Mouse (Mus musculus) G1E (cell line): ENCODE measurements around the gene Lrrc1. TPM values are rescaled to one million over a fixed set of nuclear protein-coding genes. Genes with fewer than 3 reads are reported as not detected.

ENCODE experiments used
- ATAC-seq: 2 replicates; pipeline ENCODE4 v1.8.0; 2016; ENCODE audit warnings: mild to moderate bottlenecking; ENCODE audit not compliant: insufficient number of reproducible peaks, poor library complexity, low FRiP score, severe bottlenecking; ENCODE audit errors: extremely low read depth
- DNase-seq: peaks from one replicate; pipeline ENCODE4 v3.0.0; 2012; ENCODE audit warnings: low spot score
- H3K27me3 ChIP-seq: 2 replicates; pipeline ENCODE4 v1.6.1; 2012; ENCODE audit warnings: mild to moderate bottlenecking, low read length, inconsistent platforms; ENCODE audit not compliant: insufficient read depth
- H3K36me3 ChIP-seq: replicated peaks from 2 replicates; pipeline ENCODE3; 2012; ENCODE audit warnings: mild to moderate bottlenecking, inconsistent platforms
- H3K4me1 ChIP-seq: 2 replicates; pipeline ENCODE4 v1.6.1; 2012; ENCODE audit warnings: low read depth, low read length, inconsistent platforms, mixed read lengths; ENCODE audit not compliant: insufficient read depth
- H3K4me3 ChIP-seq: 2 replicates; pipeline ENCODE4 v1.5.1; 2012; ENCODE audit warnings: low read depth, mild to moderate bottlenecking, inconsistent platforms, low read length, moderate library complexity, mixed read lengths
- H3K9me3 ChIP-seq: replicated peaks from 2 replicates; pipeline ENCODE4 v1.6.1; 2012; ENCODE audit warnings: inconsistent platforms
- CTCF ChIP-seq: IDR thresholded peaks from 2 replicates; pipeline ENCODE4 v1.5.1; 2012; ENCODE audit warnings: low read depth, low read length, inconsistent platforms, mixed read lengths
- GATA1 ChIP-seq: IDR thresholded peaks from 2 replicates; pipeline ENCODE4 v1.6.1; 2012; ENCODE audit warnings: borderline replicate concordance, low read length, inconsistent platforms, mixed read lengths
- GATA2 ChIP-seq: IDR thresholded peaks from 2 replicates; pipeline ENCODE4 v1.6.1; 2012; ENCODE audit warnings: low read depth, low read length, inconsistent platforms, borderline replicate concordance
- POLR2AphosphoS5 ChIP-seq: IDR thresholded peaks from 2 replicates; pipeline ENCODE4 v1.6.1; 2012; ENCODE audit warnings: low read depth, low read length, inconsistent platforms; ENCODE audit not compliant: insufficient replicate concordance
- TAL1 ChIP-seq: conservative IDR thresholded peaks from 2 replicates; pipeline ENCODE4 v1.6.1; 2012; ENCODE audit warnings: low read depth, low read length, inconsistent platforms, mixed read lengths
- polyA plus RNA-seq: library from polyadenylated mRNA; stranded (reverse); fragments of >175 nt; gene quantifications from 2 replicates; pipeline ENCODE4 v1.2.3, GENCODE M21; 2012
- total RNA-seq, 2 experiments: library from RNA; stranded (forward) in 1 of 2; stranded (reverse) in 1 of 2; fragments of 200-1000 nt in 1 of 2; fragments of >200 nt in 1 of 2; fragmentation: Nextera tagmentation in 1 of 2; gene quantifications; 2 replicates each; pipeline ENCODE4 v1.2.3; 2014 to 2017

Lrrc1 gene
- total and polyA plus RNA-seq, 3 experiments = 0.16 TPM; not detected in 2

DNA sequence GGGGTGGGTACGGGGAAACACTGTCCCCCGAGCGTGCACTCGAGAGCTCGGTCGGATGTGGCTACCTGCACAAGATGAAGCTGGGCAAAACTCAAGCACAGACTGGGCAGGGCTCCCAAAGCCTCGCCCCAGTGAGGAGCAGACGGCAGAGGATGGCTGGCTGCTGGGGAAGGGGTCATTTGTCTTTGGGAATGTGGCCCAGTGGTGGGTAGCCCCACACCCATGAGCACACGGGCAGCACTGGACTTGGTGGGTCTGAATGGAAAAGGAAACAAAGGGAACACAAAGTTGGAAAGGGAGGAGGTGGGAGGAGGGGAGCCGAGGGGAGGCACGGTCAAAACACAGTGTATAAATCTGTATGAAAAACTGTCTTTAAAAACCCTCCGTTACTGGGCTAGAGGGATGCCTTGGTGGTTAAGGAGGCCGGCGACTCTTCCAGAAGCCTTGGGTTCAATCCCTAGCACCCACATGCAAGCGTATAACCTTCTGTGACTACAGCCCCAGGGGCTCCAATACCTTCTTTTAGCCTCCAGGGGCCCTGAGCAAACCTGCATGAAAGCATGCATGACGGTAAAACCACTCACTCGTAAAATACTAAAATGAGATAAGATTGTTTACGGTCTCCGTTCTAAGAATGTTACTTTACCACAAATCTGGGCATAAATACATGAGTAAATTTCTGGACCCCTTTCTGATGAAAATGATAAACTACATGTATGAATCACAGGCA, 89.1 kb downstream of the Lrrc1 start:
- ATAC-seq = no peak
- H3K36me3 ChIP-seq = no peaks in the 10 kb centered on the region

DNA sequence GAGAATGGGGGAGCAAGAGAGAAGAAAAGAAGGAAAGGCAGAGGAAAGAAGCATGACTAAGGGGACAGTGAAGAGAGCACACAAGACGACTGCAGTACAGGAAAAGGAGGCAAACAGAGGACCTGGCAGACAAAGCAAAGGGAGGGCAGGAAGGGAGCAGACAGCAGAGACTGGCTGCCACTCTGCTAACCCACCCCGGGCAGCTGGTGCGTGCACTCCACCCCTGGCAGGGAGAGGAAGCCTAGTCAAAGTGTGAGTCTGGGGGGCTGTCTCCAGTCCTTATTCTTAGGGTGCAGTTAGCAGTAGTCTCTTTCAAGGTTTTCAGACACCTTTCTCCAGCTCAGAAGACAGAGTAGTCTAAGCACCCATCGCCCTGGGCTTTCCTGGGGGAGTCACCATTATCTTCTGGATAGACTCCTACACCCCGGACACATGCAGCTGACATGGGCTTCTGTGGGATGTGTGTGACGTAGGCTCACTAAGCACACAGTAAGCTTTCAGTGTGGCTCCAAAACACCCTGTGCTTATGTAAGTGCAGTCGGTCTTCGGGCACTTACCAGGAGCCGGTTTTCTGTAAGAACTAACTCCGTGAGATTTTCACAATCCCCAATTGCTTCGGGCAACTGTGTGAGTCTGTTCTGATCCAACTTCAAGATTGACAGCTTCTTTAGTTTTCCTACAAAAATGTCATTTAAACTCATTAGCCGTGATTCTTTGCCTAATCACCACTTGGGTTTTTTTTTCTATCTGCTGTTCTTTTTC, 92.4 kb downstream of the Lrrc1 start:
- no peak for DNase-seq
- H3K4me3 ChIP-seq = no peak overlapping the region
- H3K4me1 ChIP-seq = no peaks in the 10 kb centered on the region
- peaks cover 52% of the 10 kb centered on the region for H3K9me3 ChIP-seq
- H3K27me3 ChIP-seq = no peaks in the 10 kb centered on the region
- TF ChIP-seq TAL1 (no peak), GATA1 (no peak), GATA2 (no peak), POLR2AphosphoS5 (no peak), CTCF (no peak)
- no peaks in the 10 kb centered on the region for H3K36me3 ChIP-seq
- ATAC-seq = no peak

More for the DNA sequence above, 89.1 kb downstream of the Lrrc1 start:
- no peak overlapping the region for H3K4me3 ChIP-seq
- no peak for DNase-seq
- H3K9me3 ChIP-seq = peaks cover 55% of the 10 kb centered on the region
- TF ChIP-seq CTCF = no peak
- TF ChIP-seq GATA2 = no peak
- TF ChIP-seq POLR2AphosphoS5 = no peak
- TF ChIP-seq TAL1 = no peak
- no peak for TF ChIP-seq GATA1
- no peaks in the 10 kb centered on the region for H3K27me3 ChIP-seq
- no peaks in the 10 kb centered on the region for H3K4me1 ChIP-seq

DNA sequence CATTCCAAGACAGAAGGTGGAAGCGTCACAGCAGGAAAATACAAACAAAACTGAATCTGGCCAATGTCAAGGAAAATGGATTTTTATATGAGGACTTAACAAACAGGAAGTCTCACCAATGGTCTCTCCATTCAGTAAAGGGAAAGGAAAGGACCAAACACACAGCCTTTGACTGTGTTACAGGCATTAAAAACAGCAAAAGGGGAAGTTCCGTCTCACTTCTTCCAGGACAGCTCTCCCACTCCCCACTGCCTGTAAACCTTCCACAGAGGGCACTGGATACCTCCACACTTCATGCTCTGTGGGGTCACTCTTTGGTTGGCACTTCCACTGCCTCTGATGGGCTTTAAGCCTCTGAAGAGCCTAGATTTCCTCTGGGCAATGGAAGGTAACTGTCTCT, 94.2 kb downstream of the Lrrc1 start:
- ATAC-seq (no peak), DNase-seq (no peak)
- Histone ChIP-seq H3K27me3 (no peaks in the 10 kb centered on the region), H3K4me3 (no peak overlapping the region), H3K9me3 (peaks cover 44% of the 10 kb centered on the region), H3K36me3 (no peaks in the 10 kb centered on the region), H3K4me1 (no peaks in the 10 kb centered on the region)
- TF ChIP-seq CTCF (no peak), GATA1 (no peak), TAL1 (no peak), POLR2AphosphoS5 (no peak), GATA2 (no peak)

DNA sequence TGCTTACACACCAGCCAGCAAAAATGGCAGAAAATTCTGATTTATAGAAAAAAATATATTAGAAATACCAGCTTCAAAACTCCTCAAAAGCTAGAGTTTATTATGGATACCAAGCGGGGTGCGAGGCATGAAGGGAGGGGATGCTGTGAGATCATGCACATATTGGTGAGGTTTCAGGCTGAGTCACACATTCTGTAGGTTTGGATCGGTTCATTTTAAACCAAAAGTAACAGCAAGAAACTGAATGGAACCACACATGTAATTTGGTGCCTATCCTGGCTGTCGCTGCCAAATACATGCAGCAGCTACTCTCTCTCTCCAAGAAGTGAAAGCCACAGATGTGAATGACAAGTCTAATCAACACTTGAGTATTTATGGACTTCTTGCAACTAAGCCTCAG, 99.8 kb downstream of the Lrrc1 start:
- no peak for ATAC-seq
- DNase-seq = no peak
- no peaks in the 10 kb centered on the region for H3K36me3 ChIP-seq
- H3K9me3 ChIP-seq = peaks cover 45% of the 10 kb centered on the region
- no peaks in the 10 kb centered on the region for H3K27me3 ChIP-seq
- no peak for TF ChIP-seq TAL1
- no peak for TF ChIP-seq POLR2AphosphoS5
- TF ChIP-seq GATA2 = no peak
- H3K4me3 ChIP-seq = no peak overlapping the region
- no peaks in the 10 kb centered on the region for H3K4me1 ChIP-seq

DNA sequence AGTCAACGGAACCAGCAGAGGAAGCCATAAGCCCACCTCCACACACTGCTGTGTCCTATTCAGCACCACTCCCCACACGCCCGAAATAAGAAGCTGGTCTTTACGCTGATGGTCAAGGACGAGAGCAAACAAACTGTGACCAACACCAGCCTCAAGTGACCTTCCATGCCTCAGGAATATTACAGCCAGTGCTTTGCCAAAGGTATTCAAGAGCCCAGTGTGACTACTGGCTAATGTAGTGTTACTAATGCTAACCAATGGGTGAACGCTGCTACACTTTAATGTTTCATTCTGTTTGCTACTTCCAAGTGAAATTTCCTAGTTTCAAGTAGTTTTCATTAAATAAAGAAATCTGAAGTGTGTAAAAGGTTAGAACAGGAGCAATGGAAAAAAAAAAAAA, 105.3 kb downstream of the Lrrc1 start:
- no peak for ATAC-seq
- DNase-seq = no peak
- Histone ChIP-seq H3K27me3 (no peaks in the 10 kb centered on the region), H3K9me3 (peaks cover 51% of the 10 kb centered on the region), H3K4me3 (no peak overlapping the region), H3K36me3 (no peaks in the 10 kb centered on the region), H3K4me1 (no peaks in the 10 kb centered on the region)
- TF ChIP-seq CTCF (no peak), GATA1 (no peak), TAL1 (no peak), GATA2 (no peak), POLR2AphosphoS5 (no peak)

DNA sequence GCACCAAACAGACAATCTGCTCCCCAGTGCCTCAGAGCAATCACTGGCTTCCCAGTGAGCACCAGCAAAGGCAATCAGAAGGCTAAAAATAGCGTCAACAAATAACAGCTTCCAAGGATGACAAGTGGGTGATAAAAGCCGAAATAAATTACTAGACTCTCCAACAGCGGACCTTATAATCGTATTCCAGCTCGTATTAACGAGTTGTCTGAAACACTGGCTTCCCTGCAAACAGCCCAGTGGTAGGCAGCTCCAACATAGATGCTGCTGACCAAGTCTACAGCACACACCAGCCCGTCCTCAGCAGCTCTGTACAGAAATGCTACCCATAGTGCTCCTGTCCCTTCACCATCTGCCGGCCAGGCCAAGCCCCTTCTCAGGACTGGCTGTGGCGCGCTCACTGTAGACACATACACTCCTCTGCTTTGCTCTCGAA, 105.8 kb downstream of the Lrrc1 start:
- H3K4me3 ChIP-seq = no peak overlapping the region
- H3K27me3 ChIP-seq = no peaks in the 10 kb centered on the region
- ATAC-seq (no peak), DNase-seq (no peak)
- no peaks in the 10 kb centered on the region for H3K4me1 ChIP-seq
- H3K36me3 ChIP-seq = no peaks in the 10 kb centered on the region
- peaks cover 50% of the 10 kb centered on the region for H3K9me3 ChIP-seq
- TF ChIP-seq GATA1 (no peak), CTCF (no peak), POLR2AphosphoS5 (no peak)
